Mouse (Mus musculus): ENCODE data around the gene Oxnad1. TPM values are rescaled to one million over a fixed set of nuclear protein-coding genes. Genes with fewer than 3 reads are reported as not detected.
"Not testable (repeated sequence)": the region's sequence is repeated elsewhere in the genome, so short reads cannot be mapped to it uniquely, and the experiment has no call there.

Oxnad1 gene
- total RNA-seq, 2 experiments from 2014 or later: 17.9 to 19.5 TPM

DNA sequence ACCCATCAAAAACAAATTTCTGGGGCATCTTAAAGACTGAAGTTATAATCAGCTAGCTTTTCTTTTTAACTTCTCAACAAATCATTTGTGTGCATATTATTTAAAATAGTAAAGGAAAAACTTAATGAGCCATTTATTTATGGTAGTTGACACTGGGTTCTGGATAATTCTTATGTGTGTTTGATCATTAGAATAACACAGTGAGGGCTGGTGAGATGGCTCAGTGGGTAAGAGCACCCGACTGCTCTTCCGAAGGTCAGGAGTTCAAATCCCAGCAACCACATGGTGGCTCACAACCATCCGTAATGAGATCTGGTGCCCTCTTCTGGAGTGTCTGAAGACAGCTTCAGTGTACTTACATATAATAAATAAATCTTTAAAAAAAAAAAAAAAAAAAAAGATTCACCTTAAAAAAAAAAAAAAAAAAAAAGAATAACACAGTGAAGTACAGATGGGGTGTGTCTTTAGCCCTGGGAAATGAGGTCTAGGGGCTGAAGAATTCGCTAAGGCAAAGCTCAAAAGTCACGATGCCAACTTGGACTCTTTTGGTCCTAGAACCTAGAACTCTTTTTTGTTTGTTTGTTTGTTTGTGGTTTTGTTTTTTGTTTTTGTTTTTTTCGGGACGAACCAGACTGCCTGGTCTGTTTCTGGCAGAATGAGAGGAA is 2.5 kb downstream of the Oxnad1 start:
- not testable (repeated sequence) for DNase-seq (ENCODE audit: low spot score)

DNA sequence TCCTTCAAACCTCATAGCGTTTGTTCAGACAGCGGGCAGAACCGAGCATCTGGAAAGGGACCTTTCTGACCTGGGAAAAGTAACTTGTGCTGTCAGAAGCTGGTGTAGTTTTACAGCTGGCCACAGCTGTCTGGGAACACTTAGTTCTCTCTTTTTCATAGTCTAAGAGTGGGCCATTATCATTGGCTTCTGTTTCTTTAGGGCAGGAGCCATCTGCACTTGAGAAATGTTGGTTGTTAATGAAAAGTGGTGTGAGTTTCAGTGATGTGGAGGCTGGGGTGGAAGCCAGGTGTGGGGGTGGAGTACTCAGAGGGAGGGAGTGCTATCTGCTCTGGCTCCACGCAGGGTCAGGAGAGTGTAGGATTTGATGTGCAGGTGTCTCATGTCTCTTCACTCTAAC is 6.0 kb downstream of the Oxnad1 start:
- no peak for DNase-seq (ENCODE audit: low spot score)

DNA sequence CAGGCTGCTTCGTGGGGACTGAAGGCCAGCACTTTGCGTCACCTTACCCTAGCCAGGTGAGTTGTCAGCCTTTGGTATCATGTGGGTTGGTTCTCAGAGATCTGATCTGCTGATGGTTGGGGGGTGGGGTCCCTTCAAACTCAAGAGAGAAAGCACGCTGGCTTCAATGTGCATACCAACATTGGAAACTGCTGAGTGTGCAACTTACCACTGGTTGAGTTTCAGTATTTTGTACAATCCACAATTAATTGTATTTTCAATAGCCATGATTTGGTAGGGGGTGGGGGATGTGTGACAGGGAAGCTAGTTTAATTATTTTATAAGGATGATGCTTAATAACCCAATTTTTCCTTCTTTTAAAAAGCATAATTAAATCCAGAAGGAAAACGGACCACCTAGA is 6.5 kb downstream of the Oxnad1 start:
- DNase-seq (ENCODE audit: low spot score): no peak

DNA sequence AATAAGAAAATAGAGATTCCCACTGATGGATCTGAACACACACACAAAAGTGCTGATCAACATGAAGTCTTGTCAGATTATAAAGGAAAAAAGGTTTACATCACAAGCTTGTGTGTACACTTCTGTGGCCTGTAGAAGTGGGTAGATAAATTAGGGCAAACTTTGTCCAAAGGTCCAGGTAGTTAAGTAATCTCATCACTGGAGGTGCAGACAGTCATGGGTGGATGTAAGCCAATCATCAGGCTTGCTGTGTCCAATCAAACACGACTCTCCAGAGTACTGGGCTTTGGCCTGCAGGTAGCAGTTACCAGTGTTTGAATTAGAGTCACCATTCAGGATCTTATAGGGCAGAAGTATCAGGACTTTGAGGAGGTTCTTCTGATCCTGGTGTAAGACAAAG is 7.8 kb downstream of the Oxnad1 start:
- DNase-seq (ENCODE audit: low spot score): no peak

DNA sequence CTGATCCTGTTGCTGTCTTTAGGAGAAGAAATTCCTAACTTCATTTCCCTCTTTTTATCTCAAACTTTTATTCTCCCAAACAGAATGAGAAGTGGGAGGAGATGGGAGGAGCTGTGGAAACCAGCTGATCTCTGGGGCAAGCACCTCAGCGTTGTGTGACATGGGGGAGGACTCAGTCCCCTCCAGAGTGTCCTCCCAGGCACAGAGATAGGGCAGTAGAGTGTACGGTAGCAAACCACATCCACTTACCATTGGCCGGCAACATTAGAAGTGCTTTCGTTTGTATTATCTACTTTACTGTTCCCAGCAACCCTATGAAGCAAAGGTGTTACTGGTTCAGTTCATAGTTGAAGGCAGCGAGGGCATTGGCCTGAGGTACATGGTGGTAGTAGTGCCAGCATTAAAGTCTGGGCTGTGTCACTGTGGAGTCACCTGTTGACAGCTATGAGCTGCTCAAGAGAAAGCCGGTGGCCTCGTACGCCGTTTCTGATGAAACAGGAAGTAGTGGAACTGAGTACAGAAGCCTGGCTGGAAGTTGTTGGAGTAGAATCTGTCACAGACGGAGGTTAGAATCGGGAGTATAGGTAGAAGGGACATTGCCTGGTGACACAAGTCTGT is 8.4 kb downstream of the Oxnad1 start:
- DNase-seq (ENCODE audit: low spot score): no peak

DNA sequence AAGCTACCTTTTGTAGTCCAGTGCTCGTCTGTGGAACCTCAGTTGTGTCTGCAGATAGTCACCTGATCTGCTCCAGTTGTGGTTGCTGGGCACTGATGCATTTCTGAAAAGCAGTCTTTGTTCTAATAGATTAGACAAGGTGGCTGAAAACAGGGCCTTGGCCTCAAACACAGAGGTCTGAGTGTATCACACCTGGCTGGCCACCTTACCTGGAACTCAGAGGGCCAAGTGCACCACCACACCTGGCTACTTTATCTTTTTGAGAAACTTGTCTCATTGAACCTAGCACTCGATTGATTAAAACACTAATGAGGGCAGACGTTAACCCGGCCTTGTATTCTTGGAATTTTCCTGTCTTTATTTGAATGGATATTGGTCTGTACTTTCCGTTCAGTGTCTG is 10.5 kb downstream of the Oxnad1 start:
- no peak for DNase-seq (ENCODE audit: low spot score)

DNA sequence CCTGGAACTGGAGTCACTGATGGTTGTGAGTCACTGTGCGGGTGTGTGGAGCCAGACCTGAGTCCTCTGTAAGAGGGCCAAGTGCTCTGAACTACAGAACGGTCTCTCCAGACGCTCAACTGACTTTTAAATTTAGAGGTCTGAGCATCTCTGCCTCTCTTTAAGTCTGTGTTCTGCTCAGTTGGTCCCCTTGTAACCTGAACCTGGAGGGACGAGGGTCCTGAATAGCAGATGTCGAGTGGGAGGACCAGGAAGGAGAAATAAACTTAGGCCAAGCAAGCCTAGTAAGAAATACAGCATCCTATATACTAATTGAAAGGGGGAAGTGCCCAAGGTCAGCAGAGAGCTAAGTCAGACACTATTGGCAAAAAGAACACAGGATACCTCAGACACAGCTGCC is 11.6 kb downstream of the Oxnad1 start:
- no peak for DNase-seq (ENCODE audit: low spot score)

DNA sequence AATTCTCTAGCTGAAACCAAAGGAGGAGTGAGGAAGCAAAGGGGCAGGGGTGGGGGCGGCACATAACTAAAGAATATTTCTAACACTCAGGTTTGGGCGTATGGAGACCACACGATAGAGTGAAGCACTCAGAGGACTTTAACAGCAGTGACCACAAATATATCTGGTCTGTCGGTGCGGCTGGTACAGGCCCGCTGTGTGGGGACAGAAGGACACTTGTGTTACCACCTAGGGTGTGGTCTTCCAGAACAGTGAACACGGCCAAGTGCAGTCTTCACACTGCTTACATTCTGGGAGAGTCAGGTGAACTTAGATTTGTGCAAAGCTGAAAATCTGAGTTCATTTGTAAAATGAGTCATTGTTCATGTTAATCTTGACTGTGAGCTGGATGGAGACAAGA is 12.5 kb downstream of the Oxnad1 start:
- DNase-seq (ENCODE audit: low spot score): no peak

DNA sequence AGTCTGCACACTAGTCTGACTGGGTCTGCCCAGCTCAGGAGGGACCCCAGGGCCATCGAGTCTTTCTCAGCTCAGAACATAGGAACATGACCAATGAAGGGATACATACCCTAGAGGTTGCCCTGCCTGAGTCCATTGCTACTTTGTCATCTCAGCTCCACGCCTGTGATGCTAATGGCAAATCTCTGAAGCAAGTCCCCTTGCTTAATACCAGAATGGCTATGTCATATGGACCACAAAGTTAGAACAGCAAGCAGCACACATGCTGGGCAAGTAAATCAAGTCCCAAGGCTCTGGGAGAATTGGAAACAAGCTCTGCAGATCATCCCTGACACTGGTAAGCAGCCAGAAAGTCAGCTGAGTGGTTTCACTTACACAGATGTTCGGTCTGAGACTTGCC is 13.8 kb downstream of the Oxnad1 start:
- no peak for DNase-seq (ENCODE audit: low spot score)

DNA sequence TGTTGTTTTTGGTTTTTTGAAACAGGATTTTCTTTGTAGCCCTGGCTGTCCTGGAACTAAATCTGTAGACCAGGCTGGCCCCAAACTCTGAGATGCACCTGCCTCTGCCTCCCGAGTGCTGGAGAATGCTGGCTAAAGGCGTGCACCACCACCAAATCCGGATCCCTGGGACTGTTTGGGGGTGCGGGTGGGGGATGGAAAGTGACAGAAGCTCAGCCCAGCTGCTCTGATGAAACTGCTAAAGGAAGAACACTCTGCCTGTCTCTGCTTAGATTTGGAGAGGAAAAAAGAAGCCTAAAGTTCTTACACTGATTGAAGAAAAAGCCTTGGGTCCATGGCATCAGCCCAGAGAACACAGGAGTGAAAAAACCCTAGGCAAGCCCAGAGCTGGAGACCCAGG is 18.4 kb downstream of the Oxnad1 start:
- no peak for DNase-seq (ENCODE audit: low spot score)

DNA sequence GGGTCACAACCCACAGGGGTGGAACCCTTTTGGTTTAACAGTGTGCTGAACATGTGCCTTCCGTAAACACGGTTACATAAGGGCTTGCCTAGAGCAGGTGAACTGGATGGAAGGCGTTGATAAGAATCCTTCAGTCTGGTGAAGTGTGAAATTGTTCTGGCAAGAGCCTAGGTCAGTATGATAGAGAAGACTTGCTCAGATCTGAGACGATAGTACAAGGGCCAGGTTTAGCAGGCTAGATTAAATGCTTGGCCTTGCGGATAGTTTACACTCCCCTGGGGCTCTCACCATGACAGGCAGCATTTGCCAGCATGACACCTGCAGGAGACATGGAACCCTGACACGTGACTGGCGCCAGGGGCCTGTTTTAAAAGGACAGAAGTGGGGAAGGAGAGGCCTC is 20.5 kb downstream of the Oxnad1 start:
- no peak for DNase-seq (ENCODE audit: low spot score)

DNA sequence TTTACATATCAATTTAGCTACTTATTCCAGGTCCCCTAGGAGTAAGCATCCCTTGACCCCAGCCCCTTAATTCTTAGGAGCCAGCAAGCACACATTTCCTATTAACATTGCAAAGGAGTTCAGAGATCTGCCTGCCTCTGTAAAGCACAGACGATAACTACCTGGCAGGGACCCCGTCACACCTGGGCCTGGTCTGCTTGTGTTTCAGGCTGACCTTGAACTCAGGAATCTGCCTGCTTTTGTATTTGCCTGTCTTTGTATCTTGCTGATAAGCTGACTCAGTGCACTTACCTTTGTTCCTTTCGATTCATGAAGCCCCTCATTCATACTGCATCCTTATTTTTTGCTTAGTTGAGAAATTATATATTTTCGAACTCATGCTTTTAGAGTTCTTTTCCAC is 21.7 kb downstream of the Oxnad1 start:
- no peak for DNase-seq (ENCODE audit: low spot score)

DNA sequence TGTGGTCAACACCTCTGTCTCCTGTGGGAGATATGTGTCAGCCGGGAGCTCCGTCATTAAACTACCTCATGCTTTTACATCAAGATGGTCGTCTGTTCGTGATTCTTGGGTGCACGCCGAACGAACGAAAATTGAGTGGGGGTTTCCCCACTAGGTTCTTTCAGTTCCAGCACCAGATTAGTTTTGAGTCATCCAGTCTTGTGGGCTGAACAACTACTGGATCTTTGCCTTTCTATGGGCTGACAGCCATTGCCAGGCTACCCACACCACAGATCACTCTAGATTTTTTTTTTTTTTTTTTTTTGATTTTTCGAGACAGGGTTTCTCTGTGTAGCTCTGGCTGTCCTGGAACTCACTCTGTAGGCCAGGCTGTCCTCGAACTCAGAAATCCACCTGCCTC is 26.9 kb downstream of the Oxnad1 start:
- not testable (repeated sequence) for DNase-seq (ENCODE audit: low spot score)

DNA sequence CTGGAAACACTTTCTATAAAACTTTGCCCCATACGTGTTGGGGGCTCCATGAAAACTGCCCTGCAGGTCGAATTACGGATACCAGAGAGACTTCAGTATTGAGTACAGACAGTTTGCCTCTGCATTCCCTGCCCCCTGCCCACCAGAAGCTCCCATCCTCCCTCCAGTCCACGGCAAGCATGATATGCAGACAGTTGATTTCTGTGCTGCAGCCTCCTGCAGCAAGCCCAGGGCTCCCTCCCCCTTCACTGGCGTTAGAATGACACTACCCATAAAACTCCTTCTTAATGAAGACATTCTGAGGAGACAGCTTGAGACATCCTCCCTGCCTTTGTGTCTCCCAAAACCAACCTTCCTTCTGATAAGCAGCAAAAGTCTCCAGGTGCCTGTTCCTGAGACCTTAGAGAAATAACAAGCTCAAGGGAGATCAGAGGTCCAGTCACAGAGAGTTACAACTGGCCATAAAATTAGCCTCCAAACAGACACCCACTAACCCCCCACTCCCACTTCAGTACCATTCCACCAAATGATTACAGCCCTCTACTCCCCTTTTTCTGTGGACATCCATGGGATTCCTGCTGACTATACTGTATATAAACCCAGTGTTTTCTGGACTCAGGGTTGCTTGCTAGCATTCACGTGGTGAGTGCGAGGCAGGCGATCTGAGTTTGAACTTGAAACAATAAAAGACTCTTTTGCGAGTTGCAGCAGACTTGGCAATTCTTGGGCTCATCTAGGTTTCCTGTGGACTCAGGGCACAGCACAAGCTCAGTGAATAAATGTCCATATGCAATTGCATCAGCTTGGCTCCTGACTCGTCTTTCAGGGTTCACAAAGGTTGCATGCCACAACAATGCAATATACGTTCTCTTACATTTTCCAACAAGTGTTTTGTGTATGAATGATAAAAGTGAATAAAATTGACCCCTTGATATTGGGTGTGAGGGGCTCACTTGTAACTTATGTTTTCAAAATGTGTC is 36.1 kb downstream of the Oxnad1 start:
- no peak for DNase-seq (ENCODE audit: low spot score)

DNA sequence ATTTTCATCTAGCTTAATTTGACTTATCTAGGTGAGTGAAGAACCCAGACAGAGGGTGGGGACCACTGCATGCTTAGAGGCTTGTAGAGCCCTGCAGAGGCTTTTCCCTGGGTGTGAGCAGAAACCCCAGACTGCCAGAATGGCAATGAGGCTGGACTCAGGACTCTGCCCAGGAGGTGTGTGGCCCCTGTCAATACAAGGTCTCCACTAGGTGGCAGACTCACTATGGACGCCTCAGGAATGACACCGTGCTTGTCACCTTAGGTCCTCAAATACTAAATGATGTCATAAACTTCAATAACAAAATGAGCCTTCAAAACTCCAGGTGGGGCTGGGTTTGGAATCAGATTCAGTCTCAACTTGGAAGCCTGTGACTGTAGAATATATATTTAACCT is 36.7 kb downstream of the Oxnad1 start:
- DNase-seq (ENCODE audit: low spot score): peak; percentile 26

DNA sequence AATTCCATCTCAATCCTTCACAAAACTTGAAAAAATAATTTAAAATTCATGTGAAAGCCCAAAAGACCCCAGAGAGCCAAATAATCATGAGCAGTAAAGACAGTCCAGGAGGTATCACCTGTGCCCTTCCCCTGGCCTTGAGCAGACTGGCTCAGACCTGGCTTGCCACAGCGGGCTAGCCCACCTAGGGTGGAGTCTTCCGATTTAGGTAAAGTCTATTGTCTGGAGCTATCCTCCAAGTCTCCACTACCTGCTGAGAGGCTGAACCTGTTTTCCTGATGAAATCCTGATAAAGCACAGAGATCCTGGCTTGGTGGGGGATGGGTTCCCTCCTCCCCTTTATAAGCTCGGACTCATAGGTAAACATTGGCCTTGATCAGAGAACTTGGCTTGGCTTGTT is 39.1 kb downstream of the Oxnad1 start:
- DNase-seq (ENCODE audit: low spot score): no peak

DNA sequence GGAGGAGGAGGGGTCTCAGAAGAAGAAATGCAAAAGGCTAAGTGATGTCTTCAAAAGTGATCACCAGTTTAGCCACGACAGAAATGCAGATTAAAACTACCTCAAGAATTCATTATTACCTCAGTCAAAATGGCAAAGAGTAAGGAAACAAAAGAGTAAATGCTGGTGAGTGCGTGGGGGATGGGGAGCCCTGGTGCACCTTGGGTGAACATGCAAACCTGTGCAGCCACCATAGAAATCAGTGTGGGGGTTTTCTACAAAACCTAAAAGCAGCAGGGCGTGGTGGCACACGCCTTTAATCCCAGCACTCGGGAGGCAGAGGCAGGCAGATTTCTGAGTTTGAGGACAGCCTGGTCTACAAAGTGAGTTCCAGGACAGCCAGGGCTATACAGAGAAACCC is 40.1 kb downstream of the Oxnad1 start:
- DNase-seq (ENCODE audit: low spot score): not testable (repeated sequence)

DNA sequence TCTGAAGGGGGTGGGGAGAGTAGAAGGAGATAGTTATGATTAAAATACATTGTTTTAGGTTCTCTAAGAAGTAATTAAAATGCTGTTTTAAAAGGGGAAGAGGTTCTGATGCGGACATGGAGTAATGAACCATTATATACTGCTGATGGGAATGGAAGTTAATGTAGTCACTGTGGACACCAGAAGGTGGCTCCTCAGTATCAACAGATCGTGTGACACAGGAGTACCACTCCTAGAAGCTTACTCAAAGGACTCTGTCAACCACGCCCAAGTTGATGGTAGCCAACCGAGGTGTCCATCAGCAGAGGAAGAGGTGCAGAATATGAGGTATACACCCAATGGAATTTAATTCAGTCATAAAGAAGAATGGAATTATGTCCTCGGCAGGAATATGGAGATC is 43.2 kb downstream of the Oxnad1 start:
- no peak for DNase-seq (ENCODE audit: low spot score)

DNA sequence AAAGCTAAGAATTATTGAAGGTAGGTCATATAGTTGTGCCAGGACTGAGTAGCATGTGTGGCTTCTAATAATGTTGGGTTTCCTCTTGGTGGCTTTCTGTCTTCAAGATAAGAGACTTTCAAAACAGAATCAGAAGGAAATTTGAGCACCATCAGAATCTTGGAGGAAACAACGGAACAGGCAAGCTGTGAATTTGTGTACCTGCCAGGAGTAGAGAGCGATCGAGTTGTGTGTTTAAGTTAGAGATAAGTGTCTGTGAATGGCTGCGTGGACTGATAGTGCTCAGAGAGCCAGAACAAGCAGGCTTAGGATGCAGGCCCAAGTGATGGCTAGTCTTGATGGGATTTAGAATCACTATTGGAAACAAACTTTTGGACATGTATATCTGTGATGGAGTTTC is 46.7 kb downstream of the Oxnad1 start:
- DNase-seq (ENCODE audit: low spot score): no peak

DNA sequence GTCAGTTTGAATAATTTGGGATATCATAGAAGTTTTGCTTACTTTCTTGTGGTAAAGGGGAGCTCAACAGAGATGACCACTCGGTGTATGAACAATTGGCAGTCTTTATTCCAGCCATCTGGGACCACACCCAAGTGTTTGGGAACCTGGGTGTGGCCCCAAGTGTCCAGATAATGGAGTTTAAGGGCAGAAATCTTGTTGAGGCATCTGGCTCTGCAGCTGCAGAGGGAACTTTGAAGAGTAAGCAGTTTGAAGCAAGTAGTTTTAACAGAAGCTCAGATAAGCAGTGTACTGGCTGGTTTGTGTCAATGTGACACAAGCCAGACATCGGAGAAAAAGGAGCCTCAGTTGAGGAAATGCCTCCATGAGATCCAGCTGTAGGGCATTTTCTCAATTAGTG is 49.1 kb downstream of the Oxnad1 start:
- no peak for DNase-seq (ENCODE audit: low spot score)

DNA sequence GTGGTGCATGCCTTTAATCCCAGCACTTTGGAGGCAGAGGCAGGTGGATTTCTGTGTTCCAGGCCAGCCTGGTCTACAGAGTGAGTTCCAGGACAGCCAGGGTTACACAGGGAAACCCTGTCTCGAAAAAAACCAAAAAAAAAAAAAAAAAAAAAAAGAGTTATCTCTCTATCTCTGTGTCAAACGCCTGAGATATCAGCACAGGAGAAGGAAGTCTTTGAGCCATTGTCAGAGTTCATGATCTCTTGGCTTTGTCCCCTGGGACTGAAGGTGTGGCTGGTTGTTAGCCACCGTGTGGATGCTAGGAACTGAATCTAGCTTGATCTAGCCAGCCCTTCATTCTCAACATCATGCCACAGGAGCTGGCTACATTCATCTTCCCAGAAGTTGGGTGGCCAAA is 51.3 kb downstream of the Oxnad1 start:
- DNase-seq (ENCODE audit: low spot score): not testable (repeated sequence)

DNA sequence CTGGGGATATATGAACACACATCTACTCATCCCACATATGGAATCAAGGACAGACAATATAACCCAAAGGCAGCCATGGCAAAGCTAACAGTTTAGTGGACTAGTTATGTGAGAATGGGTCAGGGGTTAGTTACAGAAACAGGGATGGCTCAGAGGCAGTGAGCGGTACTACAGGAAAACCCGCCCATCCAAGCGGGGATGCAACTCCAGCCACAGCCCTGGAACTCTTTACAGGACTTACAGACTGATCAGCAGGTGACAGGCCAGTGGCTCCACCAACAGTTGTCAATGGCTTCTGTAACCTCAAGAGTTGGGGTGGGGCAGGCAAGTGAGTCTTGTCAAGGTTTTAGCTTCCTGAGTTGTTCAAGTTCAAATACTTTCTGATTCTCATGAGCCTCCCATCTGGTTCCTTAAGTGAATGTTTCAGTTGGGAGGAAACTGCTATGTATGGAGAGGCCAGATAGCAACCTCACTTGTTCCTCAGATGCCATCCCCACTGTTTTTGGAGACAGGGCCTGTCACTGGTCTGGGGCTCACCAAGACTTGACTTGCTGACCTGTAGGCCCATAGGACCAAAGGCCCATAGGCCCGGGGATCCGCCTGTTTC is 55.3 kb downstream of the Oxnad1 start:
- DNase-seq (ENCODE audit: low spot score): no peak
